Mouse (Mus musculus): Measurements from ENCODE around the gene Ndufa4.

- TF ChIP-seq CTCF (IDR thresholded peaks at IDR 0.05; ENCODE audit: low read depth, low read length) (no peak), POLR2A (IDR thresholded peaks at IDR 0.05; ENCODE audit: insufficient read depth, low read length) (no peak)
Observed at GRCm38 (mm10) chr6:11933403-11933802, 26.1 kb upstream of the Ndufa4 start.
